In the genomic region with DNA sequence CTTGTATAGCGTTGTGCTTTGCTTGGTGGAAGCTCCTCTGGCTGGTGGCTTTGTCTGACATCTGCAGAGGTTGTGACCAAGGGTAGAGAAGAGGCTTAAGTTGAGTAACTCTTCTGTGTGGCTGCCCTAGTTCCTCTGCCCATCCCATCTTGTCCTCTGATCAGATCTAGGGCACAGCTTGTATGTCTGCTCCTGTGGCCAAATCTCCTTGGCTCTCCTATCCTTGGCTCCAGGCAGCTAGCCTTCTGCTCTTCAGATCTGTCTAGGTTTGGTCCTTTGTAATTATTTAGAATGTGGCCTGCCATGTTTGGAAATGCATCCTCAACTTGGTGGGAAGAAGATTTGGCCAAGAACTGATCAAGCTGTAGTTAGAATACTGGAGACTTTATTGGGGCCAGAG, we compare ENCODE assay signal across 13 mouse cellular contexts.
"Had no signal": no experiment of that assay in that cellular context is flagged by ENCODE, and none has a peak within 500 bp of the region (broad histone marks: within the 10 kb centered on the region; RNA-seq: fewer than 3 reads in every experiment).

No protein-coding gene starts in this region.

- DNase-seq: gastrocnemius, postnatal 14 days; gastrocnemius, postnatal 36 days; heart, adult 11 months; heart, adult 2 months; heart, postnatal 14 days; heart, postnatal 36 days; kidney, adult 11 months; kidney, adult 2 months; kidney, adult 9 months; kidney, postnatal 14 days; kidney, postnatal 36 days; liver; liver, embryonic 13.5 days had no signal
